24 mouse cellular contexts compared by ENCODE assay signal in genomic region chr10:75845306-75845930, GRCm38 (mm10). TPM values are rescaled to one million over a fixed set of nuclear protein-coding genes. Genes with fewer than 3 reads are reported as not detected.
DNase-seq lines count a peak whose midpoint lies in the region; ATAC-seq and TF ChIP-seq lines count a peak whose summit lies in the region.
"Had no signal": no experiment of that assay in that cellular context is flagged by ENCODE, and none has a peak within 500 bp of the region (broad histone marks: within the 10 kb centered on the region; RNA-seq: fewer than 3 reads in every experiment).

No protein-coding gene starts in this region.

- H3K27ac ChIP-seq in lung, embryonic 15.5 days = no peak overlapping the region
- no peak overlapping the region for H3K27ac ChIP-seq in intestine, embryonic 16.5 days (ENCODE audit: low read length)
- H3K27ac ChIP-seq in liver, postnatal 0 days (ENCODE audit: low read depth) = peak overlapping the region; percentile 68
- no peak overlapping the region for H3K27ac ChIP-seq in midbrain, postnatal 0 days (ENCODE audit: low read depth, low read length)
- H3K27ac ChIP-seq: hindbrain, embryonic 14.5 days; midbrain, embryonic 13.5 days had no signal

- H3K4me1 ChIP-seq in lung, embryonic 15.5 days = no peaks in the 10 kb centered on the region
- H3K4me1 ChIP-seq in intestine, embryonic 16.5 days (ENCODE audit: control insufficient read depth, insufficient read depth, low read length) = no peaks in the 10 kb centered on the region
- H3K4me1 ChIP-seq in liver, postnatal 0 days (ENCODE audit: insufficient read depth) = peaks cover 17% of the 10 kb centered on the region
- H3K4me1 ChIP-seq in midbrain, postnatal 0 days (ENCODE audit: insufficient read depth, low read length) = no peaks in the 10 kb centered on the region

- H3K36me3 ChIP-seq in lung, embryonic 15.5 days = no peaks in the 10 kb centered on the region
- no peaks in the 10 kb centered on the region for H3K36me3 ChIP-seq in intestine, embryonic 16.5 days (ENCODE audit: control insufficient read depth, insufficient read depth, low read length)
- no peaks in the 10 kb centered on the region for H3K36me3 ChIP-seq in liver, postnatal 0 days (replicated peaks; ENCODE audit: insufficient read depth, low read length)
- no peaks in the 10 kb centered on the region for H3K36me3 ChIP-seq in midbrain, postnatal 0 days (ENCODE audit: insufficient read depth, low read length)
- H3K36me3 ChIP-seq: G1E; midbrain, embryonic 13.5 days had no signal

- peak; percentile 67; the same call in 1 of the 2 replicates for ATAC-seq in lung, embryonic 15.5 days (ENCODE audit: borderline replicate concordance, extremely low read depth, low FRiP score, low TSS enrichment)
- peak; percentile 51; the same call in 1 of the 2 replicates for ATAC-seq in intestine, embryonic 16.5 days
- ATAC-seq in liver, postnatal 0 days = peak; percentile 91
- ATAC-seq in midbrain, postnatal 0 days (ENCODE audit: low FRiP score) = no peak
- ATAC-seq: forebrain, embryonic 16.5 days; midbrain, embryonic 13.5 days had no signal

- no peak for TF ChIP-seq CTCF in liver, postnatal 0 days (IDR thresholded peaks at IDR 0.05; ENCODE audit: low read depth)
- TF ChIP-seq CTCF in midbrain, postnatal 0 days (IDR thresholded peaks at IDR 0.05) = no peak

- H3K4me3 ChIP-seq in lung, embryonic 15.5 days = no peak overlapping the region
- no peak overlapping the region for H3K4me3 ChIP-seq in intestine, embryonic 16.5 days (ENCODE audit: low read length)
- no peak overlapping the region for H3K4me3 ChIP-seq in liver, postnatal 0 days (ENCODE audit: low read depth, low read length)
- H3K4me3 ChIP-seq in midbrain, postnatal 0 days (ENCODE audit: low read depth, low read length) = no peak overlapping the region
- H3K4me3 ChIP-seq: midbrain, embryonic 13.5 days; myocyte had no signal

- peak; percentile 79 for TF ChIP-seq EP300 in liver, postnatal 0 days (IDR thresholded peaks at IDR 0.05; ENCODE audit: low read depth)

- no peaks in the 10 kb centered on the region for H3K27me3 ChIP-seq in lung, embryonic 15.5 days
- no peaks in the 10 kb centered on the region for H3K27me3 ChIP-seq in intestine, embryonic 16.5 days (replicated peaks; ENCODE audit: control insufficient read depth, insufficient read depth, low read length)
- H3K27me3 ChIP-seq in liver, postnatal 0 days (ENCODE audit: insufficient read depth, low read length) = no peaks in the 10 kb centered on the region
- H3K27me3 ChIP-seq in midbrain, postnatal 0 days (ENCODE audit: insufficient read depth, low read length) = no peaks in the 10 kb centered on the region

- H3K9me3 ChIP-seq in lung, embryonic 15.5 days = no peaks in the 10 kb centered on the region
- H3K9me3 ChIP-seq in intestine, embryonic 16.5 days (ENCODE audit: control insufficient read depth, low read length) = no peaks in the 10 kb centered on the region
- H3K9me3 ChIP-seq in liver, postnatal 0 days (ENCODE audit: low read length) = no peaks in the 10 kb centered on the region
- H3K9me3 ChIP-seq in midbrain, postnatal 0 days (ENCODE audit: low read length) = no peaks in the 10 kb centered on the region
- H3K9me3 ChIP-seq: G1E; midbrain, embryonic 13.5 days had no signal

- no peak overlapping the region for H3K4me2 ChIP-seq in lung, embryonic 15.5 days
- H3K4me2 ChIP-seq in intestine, embryonic 16.5 days (ENCODE audit: low read depth, low read length) = no peak overlapping the region
- H3K4me2 ChIP-seq in liver, postnatal 0 days (ENCODE audit: low read depth, low read length) = peak overlapping the region; percentile 38; the same call in 1 of the 2 replicates
- H3K4me2 ChIP-seq in midbrain, postnatal 0 days (ENCODE audit: low read depth, low read length, poor library complexity, severe bottlenecking) = no peak overlapping the region
- H3K4me2 ChIP-seq: hindbrain, embryonic 14.5 days; midbrain, embryonic 13.5 days had no signal

- no peak overlapping the region for H3K9ac ChIP-seq in lung, embryonic 15.5 days
- no peak overlapping the region for H3K9ac ChIP-seq in intestine, embryonic 16.5 days (ENCODE audit: low read depth, low read length)
- no peak overlapping the region for H3K9ac ChIP-seq in liver, postnatal 0 days (replicated peaks)
- no peak overlapping the region for H3K9ac ChIP-seq in midbrain, postnatal 0 days (replicated peaks; ENCODE audit: low read length, poor library complexity, severe bottlenecking)
- H3K9ac ChIP-seq: hindbrain, embryonic 14.5 days; midbrain, embryonic 13.5 days had no signal

- 59% methylated on average over 6 of the region's 6 CpGs for WGBS in lung, embryonic 15.5 days
- 68% methylated on average over 6 of the region's 6 CpGs for WGBS in intestine, embryonic 16.5 days
- 58% methylated on average over 6 of the region's 6 CpGs for WGBS in liver, postnatal 0 days (ENCODE audit: insufficient replicate concordance)
- WGBS in midbrain, postnatal 0 days = 82% methylated on average over 6 of the region's 6 CpGs

- no peak for DNase-seq in lung, postnatal 36 days
- DNase-seq in c-Kit-positive CD71-positive TER-119-positive erythroid progenitor cells, embryonic 14.5 days (ENCODE audit: low spot score) = peak; percentile 73
- peak; percentile 45 for DNase-seq in liver, postnatal 0 days
- no peak for DNase-seq in midbrain, postnatal 0 days (ENCODE audit: low spot score)
- DNase-seq in cerebellum, postnatal 10 days = no peak
- no peak for DNase-seq in cerebellum, postnatal 25 days
- DNase-seq: cerebellum, adult 11 months; cerebellum, postnatal 36 days; heart, adult 18-20 months; layer of hippocampus, adult 9-11 months; thymus, adult 18-20 months had no signal

RNA-seq across cellular contexts. Expression of gene Gstt2, which starts 8.2 kb away (rescaled TPM):
- polyA plus RNA-seq in lung, embryonic 15.5 days (2015; fragmentation: Nextera tagmentation; extraction: Ambion mirVana) = 37.3 and 39.1 TPM in 2 replicates
- polyA plus RNA-seq in intestine, embryonic 16.5 days (2015; fragmentation: Nextera tagmentation; extraction: Ambion mirVana) = 78.3 and 83.7 TPM in 2 replicates
- 148 and 175 TPM in 2 replicates for polyA plus RNA-seq in liver, postnatal 0 days (2015; fragmentation: Nextera tagmentation; extraction: Ambion mirVana)
- 2.0 and 5.5 TPM in 2 replicates for total RNA-seq in midbrain, postnatal 0 days (2014; rRNA removed)
- 7.7 and 10.7 TPM in 2 replicates for polyA plus RNA-seq in midbrain, postnatal 0 days (2015; fragmentation: Nextera tagmentation; extraction: Ambion mirVana)

RNA-seq across cellular contexts. Expression of gene Mif, which starts 14.6 kb away (rescaled TPM):
- polyA plus RNA-seq in lung, embryonic 15.5 days (2015; fragmentation: Nextera tagmentation; extraction: Ambion mirVana) = 1,625 and 1,841 TPM in 2 replicates
- 1,982 and 2,201 TPM in 2 replicates for polyA plus RNA-seq in intestine, embryonic 16.5 days (2015; fragmentation: Nextera tagmentation; extraction: Ambion mirVana)
- 1,043 and 1,160 TPM in 2 replicates for polyA plus RNA-seq in liver, postnatal 0 days (2015; fragmentation: Nextera tagmentation; extraction: Ambion mirVana)
- 736 and 976 TPM in 2 replicates for total RNA-seq in midbrain, postnatal 0 days (2014; rRNA removed)
- 1,685 and 1,800 TPM in 2 replicates for polyA plus RNA-seq in midbrain, postnatal 0 days (2015; fragmentation: Nextera tagmentation; extraction: Ambion mirVana)

RNA-seq across cellular contexts. Expression of gene Gstt4, which starts 23.1 kb away (rescaled TPM):
- not detected in 2 replicates for polyA plus RNA-seq in lung, embryonic 15.5 days (2015; fragmentation: Nextera tagmentation; extraction: Ambion mirVana)
- not detected in 2 replicates for polyA plus RNA-seq in intestine, embryonic 16.5 days (2015; fragmentation: Nextera tagmentation; extraction: Ambion mirVana)
- polyA plus RNA-seq in liver, postnatal 0 days (2015; fragmentation: Nextera tagmentation; extraction: Ambion mirVana) = not detected in 2 replicates
- not detected in 2 replicates for total RNA-seq in midbrain, postnatal 0 days (2014; rRNA removed)
- not detected in 2 replicates for polyA plus RNA-seq in midbrain, postnatal 0 days (2015; fragmentation: Nextera tagmentation; extraction: Ambion mirVana)
- total RNA-seq: adrenal gland, postnatal 4 days; G1E; gastrocnemius, adult 18-20 months; heart, adult 18-20 months; left cerebral cortex, postnatal 14 days had no signal
- polyA plus RNA-seq: forebrain, embryonic 16.5 days; G1E; heart, postnatal 0 days; hindbrain, embryonic 14.5 days; liver, adult 2 months; midbrain, embryonic 13.5 days; myocyte; small intestine, adult 2 months had no signal

RNA-seq across cellular contexts. Expression of gene Gstt1, which starts 47.0 kb away (rescaled TPM):
- polyA plus RNA-seq in lung, embryonic 15.5 days (2015; fragmentation: Nextera tagmentation; extraction: Ambion mirVana) = 31.7 and 31.9 TPM in 2 replicates
- 16.4 and 19.2 TPM in 2 replicates for polyA plus RNA-seq in intestine, embryonic 16.5 days (2015; fragmentation: Nextera tagmentation; extraction: Ambion mirVana)
- polyA plus RNA-seq in liver, postnatal 0 days (2015; fragmentation: Nextera tagmentation; extraction: Ambion mirVana) = 77.5 and 78.5 TPM in 2 replicates
- total RNA-seq in midbrain, postnatal 0 days (2014; rRNA removed) = 22.6 and 37.1 TPM in 2 replicates
- 21.4 and 26.2 TPM in 2 replicates for polyA plus RNA-seq in midbrain, postnatal 0 days (2015; fragmentation: Nextera tagmentation; extraction: Ambion mirVana)

RNA-seq across cellular contexts. Expression of gene Derl3, which starts 47.8 kb away (rescaled TPM):
- 1.8 and 2.5 TPM in 2 replicates for polyA plus RNA-seq in lung, embryonic 15.5 days (2015; fragmentation: Nextera tagmentation; extraction: Ambion mirVana)
- polyA plus RNA-seq in intestine, embryonic 16.5 days (2015; fragmentation: Nextera tagmentation; extraction: Ambion mirVana) = 6.8 and 9.7 TPM in 2 replicates
- polyA plus RNA-seq in liver, postnatal 0 days (2015; fragmentation: Nextera tagmentation; extraction: Ambion mirVana) = 0.52 and 0.95 TPM in 2 replicates
- 0.80 and 1.4 TPM in 2 replicates for total RNA-seq in midbrain, postnatal 0 days (2014; rRNA removed)
- polyA plus RNA-seq in midbrain, postnatal 0 days (2015; fragmentation: Nextera tagmentation; extraction: Ambion mirVana) = 0.58 and 1.4 TPM in 2 replicates
- polyA plus RNA-seq: G1E had no signal

Comparison
In these comparisons a context has a peak if more than half of its experiments do, and no peak if none do; other contexts are left out.
1. DNase-seq: peak in c-Kit-positive CD71-positive TER-119-positive erythroid progenitor cells, embryonic 14.5 days (single experiment) and liver, postnatal 0 days (single experiment); none in lung, postnatal 36 days (single experiment), midbrain, postnatal 0 days (single experiment), cerebellum, postnatal 10 days (0 of 2) and cerebellum, postnatal 25 days (0 of 2).